Mouse (Mus musculus) left cerebral cortex, postnatal 4 days (tissue): Measurements from ENCODE around the gene Hnrnpu. TPM values are rescaled to one million over a fixed set of nuclear protein-coding genes. Genes with fewer than 3 reads are reported as not detected.
"Not testable (repeated sequence)": the region's sequence is repeated elsewhere in the genome, so short reads cannot be mapped to it uniquely, and the experiment has no call there.

Experiments used
- DNase-seq: peaks from one replicate; pipeline ENCODE4 v3.0.0-alpha.2; 2022
- intact Hi-C: fragments of 180-260 bp; cut with DNase I; formaldehyde crosslinking; loops from one replicate; pipeline ENCODE4 v1.15.1; 2025
- total RNA-seq, 2 experiments: library from RNA; stranded (reverse); gene quantifications; 2 replicates each; pipeline ENCODE4 v1.2.3; 2021

Gene Hnrnpu
- total RNA-seq, result 100 to 1,000 TPM; 539 to 583 TPM

DNA sequence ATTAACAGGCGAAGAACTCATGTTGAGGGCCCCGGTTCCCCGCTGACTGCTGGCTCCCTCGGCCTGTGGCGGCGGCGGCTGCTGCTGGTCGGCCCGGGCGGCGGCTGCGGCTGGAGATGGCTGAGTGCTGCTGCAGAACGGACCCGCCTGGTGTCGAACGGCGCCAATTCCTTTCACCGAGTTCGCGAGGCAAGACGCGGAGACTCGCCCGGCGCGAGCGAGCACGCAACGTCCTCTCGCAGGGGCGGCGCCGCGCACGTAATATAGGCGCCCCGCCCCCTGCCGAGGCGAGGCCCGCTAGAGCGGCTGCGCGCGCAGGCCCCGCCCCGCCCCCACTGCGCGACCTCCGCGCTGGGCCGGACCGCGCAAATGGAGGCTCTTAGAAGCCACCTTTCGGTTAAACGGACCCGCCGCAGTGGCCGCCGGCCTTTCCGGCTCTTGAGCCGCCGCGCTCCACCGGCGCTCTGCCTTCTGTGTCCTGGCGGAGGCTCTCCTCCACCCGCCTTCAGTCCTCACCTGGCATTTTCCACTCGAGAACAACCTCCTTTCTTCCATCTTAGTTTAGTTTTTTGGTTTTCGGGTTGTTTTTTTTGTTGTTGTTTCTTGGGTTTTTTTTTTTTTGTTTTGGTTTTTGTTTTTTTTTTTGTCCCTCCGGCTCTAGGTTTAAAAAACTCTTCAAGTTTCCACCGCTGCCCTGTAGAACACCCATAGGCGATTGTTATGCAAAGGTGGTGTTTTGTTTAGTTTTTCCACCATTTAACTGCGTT lies at the start of gene Hnrnpu:
Gene Hnrnpu, minus strand, starts transcription at position 247 of the 767 bp plus-strand sequence.
- DNase-seq, result peak; percentile 98
- intact Hi-C loops, result loop anchor here (2.0 to 5.0 kb wide), 2 partner anchors 69 to 110 kb away; partner anchors contain the start of gene Efcab2

DNA sequence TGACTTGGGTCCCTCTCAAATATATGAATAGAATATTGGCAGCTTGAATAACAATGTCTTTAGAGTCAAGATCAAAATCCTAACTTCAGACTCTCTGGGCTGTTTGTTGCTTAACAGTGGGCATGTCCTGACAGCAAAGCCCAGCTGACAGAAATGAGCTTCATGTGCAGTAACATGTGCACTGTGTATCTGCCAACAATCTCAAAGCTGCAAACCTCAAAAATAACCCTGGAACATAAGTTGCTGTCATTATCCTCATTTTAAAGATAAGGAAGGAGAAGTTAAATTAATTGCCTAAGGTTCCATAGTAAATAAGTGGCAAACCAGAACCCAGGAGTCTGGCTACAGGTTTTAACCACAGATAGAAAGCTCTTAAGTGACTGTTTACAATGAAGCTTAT lies 44.6 kb upstream of the Hnrnpu start:
- intact Hi-C loops, result no loop called here
- DNase-seq, result no peak

DNA sequence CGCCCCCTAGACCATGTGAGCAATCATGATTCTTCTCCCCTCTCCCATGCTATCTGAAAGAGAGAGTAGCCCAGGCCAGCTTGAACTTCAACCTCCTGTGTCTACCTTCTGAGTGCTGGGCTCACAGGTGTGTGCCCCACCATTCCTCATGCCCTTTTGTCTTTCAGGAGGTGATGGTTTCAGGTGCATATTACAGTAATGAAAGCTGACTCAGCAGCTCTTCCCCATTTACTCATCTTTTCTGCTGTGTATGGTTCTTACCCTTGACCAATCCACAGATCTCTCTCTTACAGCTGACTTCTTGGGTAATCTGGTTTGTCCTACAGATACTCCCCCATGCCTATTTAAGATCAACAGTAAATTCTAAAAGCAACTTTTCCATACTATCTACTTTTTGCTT lies 41.6 kb upstream of the Hnrnpu start:
- no peak for DNase-seq

GRCm38 (mm10) chr1:178378115-178378514 lies 40.5 kb upstream of the Hnrnpu start:
- intact Hi-C loops, result no loop called here
- no peak for DNase-seq

More for the DNA sequence above, 41.6 kb upstream of the Hnrnpu start:
- intact Hi-C loops, result no loop called here

GRCm38 (mm10) chr1:178376907-178377306 lies 39.3 kb upstream of the Hnrnpu start:
- intact Hi-C loops, result no loop called here
- DNase-seq, result no peak

- intact Hi-C loops, result no loop called here
- no peak for DNase-seq
These were observed 38.5 kb upstream of the Hnrnpu start for GRCm38 (mm10) chr1:178376061-178376460.

- intact Hi-C loops, result no loop called here
- DNase-seq, result no peak
These were observed 37.8 kb upstream of the Hnrnpu start for GRCm38 (mm10) chr1:178375381-178375780.

DNA sequence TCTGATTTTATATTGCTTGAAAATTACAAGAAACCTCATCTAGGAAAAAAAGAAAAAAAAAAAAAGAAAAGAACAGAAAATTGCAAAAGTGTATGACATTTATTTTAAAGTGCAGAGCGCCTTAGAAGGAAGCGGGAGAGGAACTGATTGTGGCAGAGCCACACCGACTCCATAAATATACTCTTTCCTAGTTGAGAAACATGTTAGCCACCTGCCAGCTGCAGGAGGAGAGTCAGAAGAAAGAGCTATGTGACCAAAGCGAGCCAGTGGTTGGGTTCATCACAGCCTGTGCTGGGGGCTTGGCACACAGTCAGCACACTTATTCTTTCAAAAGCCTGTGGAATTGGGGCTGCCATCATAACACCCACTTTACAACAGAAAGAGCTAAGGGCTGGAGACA lies 35.1 kb upstream of the Hnrnpu start:
- DNase-seq, result no peak
- intact Hi-C loops, result no loop called here

DNA sequence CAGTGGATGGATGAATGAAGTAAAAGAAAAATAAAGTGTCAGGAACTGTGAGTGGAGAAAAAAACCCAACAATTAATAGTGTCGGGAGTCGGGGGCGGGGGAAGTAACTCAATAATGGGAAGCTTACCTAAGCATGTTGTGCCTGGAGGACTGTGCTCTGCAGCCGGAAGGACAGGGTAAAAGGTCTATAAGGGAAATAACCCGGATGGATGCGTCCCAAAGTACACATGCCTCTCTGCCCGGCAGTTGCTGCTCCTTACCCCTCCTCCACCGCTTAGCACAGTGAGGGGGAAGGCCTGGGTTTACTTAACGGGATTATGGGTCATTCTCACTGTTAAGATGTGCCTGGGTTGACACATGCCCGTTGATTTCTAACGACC lies 31.7 kb upstream of the Hnrnpu start:
- intact Hi-C loops, result no loop called here
- peak; percentile 43 for DNase-seq

GRCm38 (mm10) chr1:178368548-178369271 lies 31.1 kb upstream of the Hnrnpu start:
- intact Hi-C loops, result no loop called here
- peak; percentile 92 for DNase-seq

GRCm38 (mm10) chr1:178368121-178368520 lies 30.5 kb upstream of the Hnrnpu start:
- intact Hi-C loops, result no loop called here

GRCm38 (mm10) chr1:178365171-178365570 lies 27.6 kb upstream of the Hnrnpu start:
- no peak for DNase-seq
- intact Hi-C loops, result no loop called here

More at GRCm38 (mm10) chr1:178368121-178368520, 30.5 kb upstream of the Hnrnpu start:
- DNase-seq, result no peak

DNA sequence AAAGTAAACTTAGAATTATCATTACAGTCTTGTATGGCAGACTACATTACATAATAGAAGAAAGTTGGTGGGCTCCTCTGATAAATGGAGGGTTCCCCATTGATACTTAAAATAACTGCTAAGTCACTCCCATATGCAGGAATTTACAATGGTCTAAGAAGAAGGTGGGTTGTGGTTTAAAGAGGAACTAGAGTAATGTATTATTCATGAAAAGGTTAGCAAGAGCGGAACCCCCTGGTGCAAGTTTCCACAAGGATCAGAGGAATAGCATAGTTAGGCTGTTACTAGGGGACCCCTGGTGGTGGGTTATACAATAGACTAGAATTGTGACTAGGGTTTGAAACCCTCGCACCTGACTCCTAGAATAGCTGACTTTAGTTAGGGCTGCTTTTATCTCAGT lies 23.1 kb upstream of the Hnrnpu start:
- intact Hi-C loops, result no loop called here
- DNase-seq, result no peak

- DNase-seq, result no peak
- intact Hi-C loops, result no loop called here
These were observed 22.7 kb upstream of the Hnrnpu start for GRCm38 (mm10) chr1:178360264-178360663.

GRCm38 (mm10) chr1:178357776-178358710 lies 20.4 kb upstream of the Hnrnpu start:
- DNase-seq, result peak; percentile 14
- intact Hi-C loops, result no loop called here

GRCm38 (mm10) chr1:178354576-178354975 lies 17.0 kb upstream of the Hnrnpu start:
- no peak for DNase-seq
- intact Hi-C loops, result no loop called here

DNA sequence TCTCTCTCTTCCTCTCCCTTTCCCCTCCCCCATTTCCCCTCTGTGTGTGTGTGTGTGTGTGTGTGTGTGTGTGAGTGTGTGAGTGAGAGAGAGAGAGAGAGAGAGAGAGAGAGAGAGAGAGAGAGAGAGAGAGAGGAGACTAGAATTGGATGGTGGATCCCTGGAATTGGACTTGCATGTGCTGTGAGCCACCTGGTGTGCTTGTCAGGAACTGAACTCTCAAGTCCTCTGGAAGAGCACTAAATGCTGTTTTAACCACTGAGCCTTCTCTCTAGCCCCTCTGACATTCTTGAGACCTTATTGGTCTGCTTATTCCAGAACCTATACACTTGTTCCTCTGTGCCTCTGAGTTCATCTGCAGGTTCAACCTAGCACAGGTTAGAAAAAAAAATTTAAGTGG lies 14.0 kb upstream of the Hnrnpu start:
- no peak for DNase-seq
- intact Hi-C loops, result no loop called here

GRCm38 (mm10) chr1:178350792-178351191 lies 13.2 kb upstream of the Hnrnpu start:
- intact Hi-C loops, result no loop called here
- no peak for DNase-seq

DNA sequence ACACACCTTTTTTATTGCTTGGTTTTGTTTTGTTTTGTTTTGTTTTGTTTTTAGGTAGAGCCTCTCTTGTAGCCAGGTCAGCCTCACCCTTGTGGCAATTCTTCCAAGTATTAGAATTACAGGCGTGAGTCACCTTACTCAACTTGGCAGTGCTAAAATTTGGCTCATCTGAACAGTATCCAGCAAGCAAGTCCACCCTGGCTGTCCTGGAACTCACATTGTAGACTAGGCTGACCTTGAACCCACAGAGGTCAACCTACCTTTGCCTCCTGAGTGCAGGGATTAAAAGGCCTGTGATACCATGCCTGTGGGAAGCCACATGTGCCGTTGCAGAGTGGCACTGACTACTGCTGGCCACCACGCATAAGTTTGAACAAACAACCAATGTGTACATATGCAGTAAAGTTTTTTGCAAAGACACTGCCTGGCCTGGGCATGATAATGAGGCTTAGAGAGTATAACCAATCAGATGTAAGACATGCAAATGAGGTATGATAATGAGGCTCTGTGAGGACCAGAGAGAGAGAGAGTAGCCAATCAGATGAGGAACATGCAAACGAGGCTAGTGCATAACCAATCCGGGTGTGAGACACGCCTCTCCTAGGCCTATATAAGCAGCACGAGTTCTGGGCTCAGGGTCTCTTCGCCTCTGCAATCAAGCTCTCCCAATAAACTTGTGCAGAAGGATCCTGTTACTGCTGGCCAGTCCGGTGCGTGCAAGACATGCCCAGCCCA lies 6.6 kb upstream of the Hnrnpu start:
- intact Hi-C loops, DNase-seq: not testable (repeated sequence)

GRCm38 (mm10) chr1:178342612-178343011 lies 5.0 kb upstream of the Hnrnpu start:
- intact Hi-C loops, result no loop called here
- DNase-seq, result no peak
